Mouse (Mus musculus) spleen, postnatal 10 days (tissue): Measurements from ENCODE around the gene Edn3.

Source experiments
- DNase-seq, 2 experiments: peaks; one replicate each; pipeline ENCODE4 v3.0.0; 2021 to 2022; ENCODE audit warnings: low spot score in 2 of 2

Gene Edn3

GRCm38 (mm10) chr2:174760479-174761121 lies at the start of gene Edn3:
TSS of gene Edn3 (plus strand) at chr2:174760619.
- DNase-seq = peak in 1 of 2 experiments; percentile 17

GRCm38 (mm10) chr2:174712043-174712442 lies 48.4 kb upstream of the Edn3 start:
- no peak for DNase-seq

GRCm38 (mm10) chr2:174715938-174716337 lies 44.5 kb upstream of the Edn3 start:
- DNase-seq = no peak

- no peak for DNase-seq
Observed at GRCm38 (mm10) chr2:174717857-174718256, 42.6 kb upstream of the Edn3 start.

GRCm38 (mm10) chr2:174727114-174727823 lies 33.1 kb upstream of the Edn3 start:
- no peak for DNase-seq

GRCm38 (mm10) chr2:174731939-174732338 lies 28.5 kb upstream of the Edn3 start:
- no peak for DNase-seq

GRCm38 (mm10) chr2:174735270-174735669 lies 25.1 kb upstream of the Edn3 start:
- DNase-seq = no peak

- DNase-seq = no peak
Observed at GRCm38 (mm10) chr2:174747182-174747581, 13.2 kb upstream of the Edn3 start.

- DNase-seq = no peak
Observed at GRCm38 (mm10) chr2:174748381-174748780, 12.0 kb upstream of the Edn3 start.

- DNase-seq = no peak
Observed at GRCm38 (mm10) chr2:174753197-174753596, 7.2 kb upstream of the Edn3 start.

GRCm38 (mm10) chr2:174754231-174754630 lies 6.2 kb upstream of the Edn3 start:
- no peak for DNase-seq

GRCm38 (mm10) chr2:174759189-174759588 lies 1.2 kb upstream of the Edn3 start:
- no peak for DNase-seq

- DNase-seq = no peak
Observed at GRCm38 (mm10) chr2:174761452-174762101, 1.2 kb downstream of the Edn3 start.

- DNase-seq = peak in 1 of 2 experiments; percentile 18
Observed at GRCm38 (mm10) chr2:174762310-174762709, 1.9 kb downstream of the Edn3 start.

GRCm38 (mm10) chr2:174768891-174769528 lies 8.6 kb downstream of the Edn3 start:
- no peak for DNase-seq

- DNase-seq = no peak
Observed at GRCm38 (mm10) chr2:174774177-174775111, 14.0 kb downstream of the Edn3 start.

- no peak for DNase-seq
Observed at GRCm38 (mm10) chr2:174782016-174782415, 21.6 kb downstream of the Edn3 start.

GRCm38 (mm10) chr2:174782880-174783279 lies 22.5 kb downstream of the Edn3 start:
- DNase-seq = no peak

GRCm38 (mm10) chr2:174788830-174789229 lies 28.4 kb downstream of the Edn3 start:
- DNase-seq = no peak

GRCm38 (mm10) chr2:174792436-174793125 lies 32.2 kb downstream of the Edn3 start:
- no peak for DNase-seq

GRCm38 (mm10) chr2:174793181-174793580 lies 32.8 kb downstream of the Edn3 start:
- DNase-seq = no peak
